Mouse (Mus musculus) heart, postnatal 0 days (tissue): ENCODE measurements around the gene Gkn1. TPM values are rescaled to one million over a fixed set of nuclear protein-coding genes. Genes with fewer than 3 reads are reported as not detected.

Experiments used
- ATAC-seq: fragments of 200-750 bp; cut with Nextera tagmentation; 2 replicates; pipeline ENCODE4 v1.8.0; 2017; ENCODE audit warnings: low read depth, moderate number of reproducible peaks, moderate library complexity; ENCODE audit not compliant: insufficient read depth
- DNase-seq: peaks from one replicate; pipeline ENCODE4 v3.0.0-alpha.2; 2016; ENCODE audit warnings: low spot score
- H3K27ac ChIP-seq: fragments of 300-500 bp; sonication (generic); 2 replicates; pipeline ENCODE4 v1.5.1; 2014; ENCODE audit warnings: low read depth, mild to moderate bottlenecking
- H3K27me3 ChIP-seq: fragments of 300-500 bp; sonication (generic); 2 replicates; pipeline ENCODE4 v1.6.1; 2014; ENCODE audit warnings: low read length, mixed read lengths; ENCODE audit not compliant: control insufficient read depth, insufficient read depth
- H3K36me3 ChIP-seq: fragments of 300-500 bp; sonication (generic); replicated peaks from 2 replicates; pipeline ENCODE4 v1.6.1; 2014; ENCODE audit warnings: low read length, mixed read lengths; ENCODE audit not compliant: control insufficient read depth, insufficient read depth
- H3K4me1 ChIP-seq: fragments of 300-500 bp; sonication (generic); 2 replicates; pipeline ENCODE4 v1.6.1; 2014; ENCODE audit warnings: antibody characterized with exemption; ENCODE audit not compliant: control insufficient read depth, insufficient read depth
- H3K4me2 ChIP-seq: fragments of 300-500 bp; sonication (generic); 2 replicates; pipeline ENCODE4 v1.6.1; 2014; ENCODE audit warnings: low read depth, mild to moderate bottlenecking, low read length, moderate library complexity
- H3K4me3 ChIP-seq: fragments of 300-500 bp; sonication (generic); 2 replicates; pipeline ENCODE4 v1.5.1; 2014; ENCODE audit warnings: low read depth, low read length
- H3K9ac ChIP-seq: fragments of 300-500 bp; sonication (generic); replicated peaks from 2 replicates; pipeline ENCODE4 v1.6.1; 2014; ENCODE audit warnings: low read depth, low read length, mixed read lengths
- H3K9me3 ChIP-seq: fragments of 300-500 bp; sonication (generic); replicated peaks from 2 replicates; pipeline ENCODE4 v1.6.1; 2016; ENCODE audit warnings: low read length; ENCODE audit not compliant: control insufficient read depth
- CTCF ChIP-seq: IDR thresholded peaks from 2 replicates; pipeline ENCODE4 v1.5.1; 2016; ENCODE audit warnings: antibody characterized with exemption, control low read depth, low read depth
- EP300 ChIP-seq: IDR thresholded peaks from 2 replicates; pipeline ENCODE4 v1.6.1; 2016; ENCODE audit warnings: antibody characterized with exemption, low read depth
- WGBS: fragments of 180-500 bp; shearing (Covaris S2); extraction: QIAGEN DNeasy Blood & Tissue Kit; methylation state at CpG from one replicate; pipeline ENCODE4 v1.1.7; 2014; 5-methylcytosine and 5-hydroxymethylcytosine counted together
- polyA plus RNA-seq: library from polyadenylated mRNA; unstranded; fragments of >200 nt; fragmentation: Nextera tagmentation; extraction: Ambion mirVana; gene quantifications from 2 replicates; pipeline ENCODE4 v1.2.1, GENCODE M21; 2015
- total RNA-seq: library from RNA; depleted of rRNA; stranded (reverse); fragments of >200 nt; gene quantifications from 2 replicates; pipeline ENCODE4 v1.2.3, GENCODE M21; 2014; ENCODE audit warnings: low replicate concordance

Gkn1 gene
- total and polyA plus RNA-seq, 2 experiments from 2014 or later, result not detected

GRCm38 (mm10) chr6:87389455-87389989 is 38.8 kb upstream of the Gkn1 start:
- H3K4me1 ChIP-seq, result no peaks in the 10 kb centered on the region
- DNase-seq (no peak), ATAC-seq (no peak)
- H3K27me3 ChIP-seq, result peaks cover 45% of the 10 kb centered on the region
- H3K9ac ChIP-seq, result no peak overlapping the region
- no peaks in the 10 kb centered on the region for H3K9me3 ChIP-seq
- H3K4me2 ChIP-seq, result no peak overlapping the region
- no peaks in the 10 kb centered on the region for H3K36me3 ChIP-seq
- H3K27ac ChIP-seq, result no peak overlapping the region
- TF ChIP-seq CTCF (no peak), EP300 (no peak)
- no peak overlapping the region for H3K4me3 ChIP-seq
- WGBS, result 41% methylated on average over 5 of the region's 5 CpGs

GRCm38 (mm10) chr6:87388877-87389276 is 38.1 kb upstream of the Gkn1 start, which contains the start of gene Gkn3:
Gene Gkn3 (minus strand): TSS chr6:87388935.
- 53% methylated on average over 7 of the region's 7 CpGs for WGBS
- no peaks in the 10 kb centered on the region for H3K9me3 ChIP-seq
- H3K27ac ChIP-seq, result no peak within 1 kb of the TSS
- no peak within 1 kb of the TSS for H3K4me3 ChIP-seq
- peaks cover 45% of the 10 kb centered on the region for H3K27me3 ChIP-seq
- TF ChIP-seq CTCF, result no peak
- no peak for TF ChIP-seq EP300
- DNase-seq (no peak), ATAC-seq (no peak)
- no peak within 1 kb of the TSS for H3K4me2 ChIP-seq
- no peak within 1 kb of the TSS for H3K9ac ChIP-seq
- H3K4me1 ChIP-seq, result no peaks in the 10 kb centered on the region
- no peaks in the 10 kb centered on the region for H3K36me3 ChIP-seq

GRCm38 (mm10) chr6:87386681-87387080 is 35.9 kb upstream of the Gkn1 start:
- 75% methylated on average over 10 of the region's 10 CpGs for WGBS
- Histone ChIP-seq H3K27ac (no peak overlapping the region), H3K4me2 (no peak overlapping the region), H3K9me3 (no peaks in the 10 kb centered on the region), H3K4me1 (no peaks in the 10 kb centered on the region), H3K9ac (no peak overlapping the region), H3K36me3 (no peaks in the 10 kb centered on the region), H3K4me3 (no peak overlapping the region), H3K27me3 (peaks cover 63% of the 10 kb centered on the region)
- DNase-seq (no peak), ATAC-seq (no peak)
- TF ChIP-seq CTCF (no peak), EP300 (no peak)

- TF ChIP-seq EP300 (no peak), CTCF (peak; percentile 87)
- ATAC-seq, result peak; percentile 40; the same call in 1 of the 2 replicates
- peak; percentile 69 for DNase-seq
- Histone ChIP-seq H3K4me2 (no peak overlapping the region), H3K36me3 (no peaks in the 10 kb centered on the region), H3K4me3 (no peak overlapping the region), H3K4me1 (no peaks in the 10 kb centered on the region), H3K27ac (no peak overlapping the region), H3K9ac (no peak overlapping the region), H3K9me3 (no peaks in the 10 kb centered on the region), H3K27me3 (peaks cover 67% of the 10 kb centered on the region)
- 7% methylated on average over 7 of the region's 7 CpGs for WGBS
Observed at GRCm38 (mm10) chr6:87386203-87386602, 35.5 kb upstream of the Gkn1 start.

GRCm38 (mm10) chr6:87384761-87385160 is 34.0 kb upstream of the Gkn1 start:
- no peak for ATAC-seq

More at GRCm38 (mm10) chr6:87384761-87385160, 34.0 kb upstream of the Gkn1 start:
- no peaks in the 10 kb centered on the region for H3K36me3 ChIP-seq
- no peaks in the 10 kb centered on the region for H3K4me1 ChIP-seq
- WGBS, result 21% methylated on average over 5 of the region's 6 CpGs
- H3K9me3 ChIP-seq, result no peaks in the 10 kb centered on the region
- no peak overlapping the region for H3K27ac ChIP-seq
- 0 out of 2 replicates have a peak overlapping the region, but pooled peaks have one; percentile 18 for H3K4me3 ChIP-seq
- no peak overlapping the region for H3K9ac ChIP-seq
- H3K4me2 ChIP-seq, result peak overlapping the region; percentile 49
- no peak for DNase-seq
- TF ChIP-seq EP300 (no peak), CTCF (no peak)
- H3K27me3 ChIP-seq, result peaks cover 60% of the 10 kb centered on the region
